Mouse (Mus musculus) heart, embryonic 15.5 days (tissue): ENCODE measurements around the gene March4. TPM values are rescaled to one million over a fixed set of nuclear protein-coding genes. Genes with fewer than 3 reads are reported as not detected.

Source experiments
- ATAC-seq: fragments of 200-750 bp; cut with Nextera tagmentation; replicated peaks from 2 replicates; pipeline ENCODE4 v1.8.0; 2017; ENCODE audit warnings: low read depth, moderate TSS enrichment; ENCODE audit not compliant: insufficient number of reproducible peaks, insufficient read depth, low FRiP score
- H3K27ac ChIP-seq: fragments of 300-500 bp; sonication (generic); 2 replicates; pipeline ENCODE4 v1.5.1; 2015; ENCODE audit warnings: mild to moderate bottlenecking, inconsistent platforms
- H3K27me3 ChIP-seq: fragments of 300-500 bp; sonication (generic); 2 replicates; pipeline ENCODE4 v1.6.1; 2015; ENCODE audit warnings: inconsistent platforms
- H3K36me3 ChIP-seq: fragments of 300-500 bp; sonication (generic); 2 replicates; pipeline ENCODE4 v1.6.1; 2015; ENCODE audit warnings: mild to moderate bottlenecking, inconsistent platforms
- H3K4me1 ChIP-seq: fragments of 300-500 bp; sonication (generic); replicated peaks from 2 replicates; pipeline ENCODE4 v1.6.1; 2015; ENCODE audit warnings: inconsistent platforms
- H3K4me2 ChIP-seq: fragments of 300-500 bp; sonication (generic); 2 replicates; pipeline ENCODE4 v1.6.1; 2015; ENCODE audit warnings: inconsistent platforms, mild to moderate bottlenecking, moderate library complexity
- H3K4me3 ChIP-seq: fragments of 300-500 bp; sonication (generic); 2 replicates; pipeline ENCODE4 v1.5.1; 2015; ENCODE audit warnings: mild to moderate bottlenecking, inconsistent platforms
- H3K9ac ChIP-seq: fragments of 300-500 bp; sonication (generic); 2 replicates; pipeline ENCODE4 v1.6.1; 2015; ENCODE audit warnings: mild to moderate bottlenecking, inconsistent platforms
- H3K9me3 ChIP-seq: fragments of 300-500 bp; sonication (generic); replicated peaks from 2 replicates; pipeline ENCODE4 v1.6.1; 2016; ENCODE audit warnings: inconsistent platforms
- WGBS: fragments of 180-500 bp; shearing (Covaris S2); methylation state at CpG from one replicate; pipeline ENCODE4 v1.1.7; 2015; ENCODE audit warnings: mixed read lengths; 5-methylcytosine and 5-hydroxymethylcytosine counted together
- polyA plus RNA-seq: library from polyadenylated mRNA; unstranded; fragments of >200 nt; fragmentation: Nextera tagmentation; extraction: Ambion mirVana; gene quantifications from 2 replicates; pipeline ENCODE4 v1.2.1, GENCODE M21; 2015

March4 gene
- polyA plus RNA-seq, 1 experiment from 2014 or later = 0.04 TPM

- Histone ChIP-seq H3K36me3 (no peaks in the 10 kb centered on the region), H3K9ac (no peak overlapping the region), H3K9me3 (no peaks in the 10 kb centered on the region), H3K27ac (no peak overlapping the region), H3K4me2 (no peak overlapping the region), H3K27me3 (no peaks in the 10 kb centered on the region), H3K4me1 (no peaks in the 10 kb centered on the region; the same call in 1 of the 2 replicates), H3K4me3 (no peak overlapping the region)
- no peak for ATAC-seq
- WGBS = 80% methylated on average over 8 of the region's 8 CpGs
Measured at GRCm38 (mm10) chr1:72414133-72414532, 122.6 kb downstream of the March4 start.

- H3K4me2 ChIP-seq = no peak overlapping the region
- ATAC-seq = no peak
Measured at GRCm38 (mm10) chr1:72413205-72413604, 123.5 kb downstream of the March4 start.

GRCm38 (mm10) chr1:72411108-72411507 lies 125.6 kb downstream of the March4 start:
- no peak overlapping the region for H3K4me2 ChIP-seq
- H3K9ac ChIP-seq = no peak overlapping the region
- no peak overlapping the region for H3K4me3 ChIP-seq
- H3K27ac ChIP-seq = no peak overlapping the region
- H3K4me1 ChIP-seq = no peaks in the 10 kb centered on the region; the same call in 1 of the 2 replicates
- ATAC-seq = no peak
- H3K36me3 ChIP-seq = no peaks in the 10 kb centered on the region
- no peaks in the 10 kb centered on the region for H3K9me3 ChIP-seq
- 89% methylated on average over 8 of the region's 8 CpGs for WGBS
- H3K27me3 ChIP-seq = no peaks in the 10 kb centered on the region

More at GRCm38 (mm10) chr1:72413205-72413604, 123.5 kb downstream of the March4 start:
- WGBS = 79% methylated on average over 8 of the region's 8 CpGs
- Histone ChIP-seq H3K9me3 (no peaks in the 10 kb centered on the region), H3K27ac (no peak overlapping the region), H3K4me3 (no peak overlapping the region), H3K36me3 (no peaks in the 10 kb centered on the region), H3K9ac (no peak overlapping the region), H3K4me1 (no peaks in the 10 kb centered on the region; the same call in 1 of the 2 replicates), H3K27me3 (no peaks in the 10 kb centered on the region)

GRCm38 (mm10) chr1:72409936-72410335 lies 126.8 kb downstream of the March4 start:
- WGBS = 79% methylated on average over 5 of the region's 5 CpGs
- H3K4me1 ChIP-seq = no peaks in the 10 kb centered on the region; the same call in 1 of the 2 replicates
- H3K4me3 ChIP-seq = no peak overlapping the region
- H3K9me3 ChIP-seq = no peaks in the 10 kb centered on the region
- H3K27me3 ChIP-seq = no peaks in the 10 kb centered on the region
- H3K9ac ChIP-seq = no peak overlapping the region
- H3K36me3 ChIP-seq = no peaks in the 10 kb centered on the region
- no peak for ATAC-seq
- H3K4me2 ChIP-seq = no peak overlapping the region
- no peak overlapping the region for H3K27ac ChIP-seq

GRCm38 (mm10) chr1:72406505-72407079 lies 130.1 kb downstream of the March4 start:
- H3K27me3 ChIP-seq = no peaks in the 10 kb centered on the region

GRCm38 (mm10) chr1:72401331-72402069 lies 135.2 kb downstream of the March4 start:
- H3K4me3 ChIP-seq = no peak overlapping the region
- H3K27ac ChIP-seq = no peak overlapping the region
- H3K9me3 ChIP-seq = no peaks in the 10 kb centered on the region
- 68% methylated on average over 8 of the region's 8 CpGs for WGBS
- no peaks in the 10 kb centered on the region for H3K36me3 ChIP-seq
- ATAC-seq = no peak
- no peaks in the 10 kb centered on the region for H3K27me3 ChIP-seq
- no peak overlapping the region for H3K9ac ChIP-seq
- H3K4me2 ChIP-seq = no peak overlapping the region
- H3K4me1 ChIP-seq = no peaks in the 10 kb centered on the region

More at GRCm38 (mm10) chr1:72406505-72407079, 130.1 kb downstream of the March4 start:
- no peak overlapping the region for H3K27ac ChIP-seq
- H3K4me3 ChIP-seq = no peak overlapping the region
- H3K4me1 ChIP-seq = no peaks in the 10 kb centered on the region
- WGBS = 62% methylated on average over 14 of the region's 14 CpGs
- H3K9ac ChIP-seq = no peak overlapping the region
- no peak for ATAC-seq
- H3K36me3 ChIP-seq = no peaks in the 10 kb centered on the region
- H3K4me2 ChIP-seq = no peak overlapping the region
- no peaks in the 10 kb centered on the region for H3K9me3 ChIP-seq

GRCm38 (mm10) chr1:72400616-72401015 lies 136.1 kb downstream of the March4 start:
- ATAC-seq = no peak
- Histone ChIP-seq H3K4me3 (no peak overlapping the region), H3K36me3 (no peaks in the 10 kb centered on the region)

GRCm38 (mm10) chr1:72399720-72400401 lies 136.9 kb downstream of the March4 start:
- Histone ChIP-seq H3K4me1 (no peaks in the 10 kb centered on the region), H3K9ac (no peak overlapping the region), H3K4me2 (no peak overlapping the region), H3K36me3 (0 out of 2 replicates have a peak, but pooled peaks cover under 1% of the 10 kb centered on the region), H3K27ac (no peak overlapping the region), H3K27me3 (no peaks in the 10 kb centered on the region), H3K4me3 (no peak overlapping the region), H3K9me3 (no peaks in the 10 kb centered on the region)
- ATAC-seq = no peak
- WGBS = 77% methylated on average over 8 of the region's 8 CpGs

More at GRCm38 (mm10) chr1:72400616-72401015, 136.1 kb downstream of the March4 start:
- Histone ChIP-seq H3K27me3 (no peaks in the 10 kb centered on the region), H3K27ac (no peak overlapping the region), H3K9me3 (no peaks in the 10 kb centered on the region), H3K4me1 (no peaks in the 10 kb centered on the region), H3K4me2 (no peak overlapping the region), H3K9ac (no peak overlapping the region)
- 70% methylated on average over 9 of the region's 9 CpGs for WGBS

- WGBS = 80% methylated on average over 4 of the region's 4 CpGs
- H3K4me1 ChIP-seq = no peaks in the 10 kb centered on the region
- no peaks in the 10 kb centered on the region for H3K9me3 ChIP-seq
- H3K27me3 ChIP-seq = no peaks in the 10 kb centered on the region
- no peak for ATAC-seq
- no peak overlapping the region for H3K27ac ChIP-seq
- no peak overlapping the region for H3K4me3 ChIP-seq
- 0 out of 2 replicates have a peak, but pooled peaks cover 4% of the 10 kb centered on the region for H3K36me3 ChIP-seq
- no peak overlapping the region for H3K4me2 ChIP-seq
- no peak overlapping the region for H3K9ac ChIP-seq
Measured at GRCm38 (mm10) chr1:72390420-72390819, 146.3 kb downstream of the March4 start.

- Histone ChIP-seq H3K9ac (no peak overlapping the region), H3K27ac (no peak overlapping the region), H3K4me1 (no peaks in the 10 kb centered on the region), H3K4me2 (no peak overlapping the region), H3K36me3 (no peaks in the 10 kb centered on the region), H3K9me3 (no peaks in the 10 kb centered on the region), H3K4me3 (no peak overlapping the region), H3K27me3 (no peaks in the 10 kb centered on the region)
- no peak for ATAC-seq
- 77% methylated on average over 5 of the region's 5 CpGs for WGBS
Measured at GRCm38 (mm10) chr1:72383651-72384050, 153.1 kb downstream of the March4 start.

- Histone ChIP-seq H3K9ac (no peak overlapping the region), H3K36me3 (no peaks in the 10 kb centered on the region), H3K4me3 (no peak overlapping the region), H3K27ac (no peak overlapping the region), H3K27me3 (no peaks in the 10 kb centered on the region), H3K4me2 (no peak overlapping the region), H3K4me1 (no peaks in the 10 kb centered on the region), H3K9me3 (no peaks in the 10 kb centered on the region)
- no peak for ATAC-seq
- WGBS = 80% methylated on average over 7 of the region's 7 CpGs
Measured at GRCm38 (mm10) chr1:72383056-72383455, 153.7 kb downstream of the March4 start.
